Mouse (Mus musculus) mouse embryonic stem cell (cell line): Measurements from ENCODE around the gene Olfr1309.
"Not testable (repeated sequence)": the region's sequence is repeated elsewhere in the genome, so short reads cannot be mapped to it uniquely, and the experiment has no call there.

Experiments
- in situ Hi-C, 2 experiments: fragments of 300-500 bp; cut with MboI; formaldehyde crosslinking; loops; 1 replicate in 1 of 2; 3 replicates in 1 of 2; pipeline ENCODE4 v1.14.3; 2019 to 2020; ENCODE audit warnings: low sequenced_read_pairs in 2 of 2, low pct_unique_long_range_greater_than_20kb in 1 of 2, mixed read lengths in 1 of 2; ENCODE audit not compliant: unreplicated experiment in 1 of 2

Gene Olfr1309

GRCm38 (mm10) chr2:111990181-111990580, at the start of gene Olfr1309:
Gene Olfr1309 (minus strand): TSS chr2:111990281.
- in situ Hi-C loops: no loop called here

GRCm38 (mm10) chr2:112026971-112027370, 36.9 kb upstream of the Olfr1309 start:
- in situ Hi-C loops: not testable (repeated sequence)

GRCm38 (mm10) chr2:112024312-112024711, 34.2 kb upstream of the Olfr1309 start, which contains the start of gene Olfr1311:
Gene Olfr1311 (minus strand): TSS chr2:112024412.
- in situ Hi-C loops: no loop called here

GRCm38 (mm10) chr2:112014900-112015299, 24.8 kb upstream of the Olfr1309 start:
- in situ Hi-C loops: no loop called here

- in situ Hi-C loops: no loop called here
These were observed 22.5 kb upstream of the Olfr1309 start, which contains the start of gene Olfr1310 for GRCm38 (mm10) chr2:112012608-112013007. Gene Olfr1310 (minus strand): TSS chr2:112012708.

- in situ Hi-C loops: no loop called here
These were observed 25.2 kb downstream of the Olfr1309 start, which contains the start of gene Olfr1308 for GRCm38 (mm10) chr2:111964844-111965243. Gene Olfr1308 (minus strand): TSS chr2:111964944.

GRCm38 (mm10) chr2:111949340-111949739, 40.7 kb downstream of the Olfr1309 start, which contains the start of gene Olfr1307:
Gene Olfr1307 (minus strand): TSS chr2:111949440.
- in situ Hi-C loops: no loop called here
